Mouse (Mus musculus): ENCODE measurements around the gene Il1f5. TPM values are rescaled to one million over a fixed set of nuclear protein-coding genes. Genes with fewer than 3 reads are reported as not detected.

Il1f5 gene
- polyA plus RNA-seq (2011; ENCODE audit: insufficient read depth, insufficient read length, low read depth, missing spikeins): not detected in 2 replicates

DNA sequence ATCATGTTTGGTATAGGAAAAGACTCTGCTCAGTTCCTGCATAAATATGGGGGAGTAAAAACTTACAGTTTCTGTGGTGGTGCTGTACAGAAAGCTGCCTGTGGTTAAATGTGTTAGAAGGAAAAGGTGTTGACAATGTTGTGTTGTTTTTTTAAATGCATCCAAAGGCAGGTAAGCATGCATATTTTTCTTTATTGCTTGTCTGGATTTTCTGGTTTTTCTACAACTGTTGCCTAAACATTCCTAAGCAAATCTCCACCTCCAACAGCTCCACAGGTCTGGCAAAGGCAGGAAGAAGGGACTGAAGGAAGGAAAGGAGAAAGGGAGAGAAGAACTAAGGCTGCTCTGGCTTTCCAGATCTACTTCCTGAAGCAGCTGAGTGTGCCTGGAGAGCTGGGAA lies at the start of gene Il1f5:
Gene Il1f5, plus strand, starts transcription at position 301 of the 400 bp plus-strand sequence.
- H3K27me3 ChIP-seq (ENCODE audit: control insufficient read depth, insufficient read depth, low read length, poor library complexity, severe bottlenecking): no peaks in the 10 kb centered on the region

DNA sequence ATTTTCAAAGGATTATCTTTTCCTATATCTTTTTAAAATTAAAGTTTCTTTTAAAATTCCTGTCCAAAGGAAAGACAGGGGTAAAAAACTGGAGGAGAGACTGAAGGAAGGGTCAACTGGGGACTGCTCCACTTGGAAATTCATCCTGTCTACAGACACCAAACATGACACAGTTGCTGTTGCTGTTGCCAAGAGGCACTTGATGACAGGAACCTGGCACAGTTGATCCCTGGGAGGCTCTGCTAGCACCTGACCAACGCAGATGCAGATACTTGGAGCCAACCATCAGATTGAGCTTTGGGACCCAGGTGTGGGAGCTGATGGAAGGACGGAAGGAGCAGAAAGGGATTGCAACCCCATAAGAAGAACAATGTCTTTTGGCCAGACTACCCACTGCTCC lies 49.6 kb upstream of the Il1f5 start:
- Histone ChIP-seq H3K9ac (ENCODE audit: low read depth, poor library complexity, severe bottlenecking) (no peak overlapping the region), H3K9me3 (replicated peaks; ENCODE audit: control insufficient read depth, insufficient read depth, low read length, poor library complexity, severe bottlenecking) (no peaks in the 10 kb centered on the region), H3K4me3 (ENCODE audit: low read depth, low read length) (no peak overlapping the region), H3K4me1 (ENCODE audit: control insufficient read depth, insufficient read depth, low read length) (no peaks in the 10 kb centered on the region), H3K27me3 (ENCODE audit: control insufficient read depth, insufficient read depth, low read length, poor library complexity, severe bottlenecking) (no peaks in the 10 kb centered on the region), H3K27ac (ENCODE audit: insufficient read depth, low read length) (no peak overlapping the region), H3K36me3 (ENCODE audit: control insufficient read depth, insufficient read depth, low read length, poor library complexity, severe bottlenecking) (no peaks in the 10 kb centered on the region)
- TF ChIP-seq POLR2A (IDR thresholded peaks at IDR 0.05; ENCODE audit: insufficient read depth, low read length) (no peak), EP300 (IDR thresholded peaks at IDR 0.05; ENCODE audit: insufficient read depth, low read depth, low read length) (no peak), CTCF (IDR thresholded peaks at IDR 0.05; ENCODE audit: low read depth, low read length) (no peak)

More for the DNA sequence above, at the start of gene Il1f5:
- Histone ChIP-seq H3K4me1 (ENCODE audit: control insufficient read depth, insufficient read depth, low read length) (no peaks in the 10 kb centered on the region), H3K27ac (ENCODE audit: insufficient read depth, low read length) (no peak within 1 kb of the TSS), H3K36me3 (ENCODE audit: control insufficient read depth, insufficient read depth, low read length, poor library complexity, severe bottlenecking) (no peaks in the 10 kb centered on the region), H3K4me3 (ENCODE audit: low read depth, low read length) (no peak within 1 kb of the TSS), H3K9me3 (replicated peaks; ENCODE audit: control insufficient read depth, insufficient read depth, low read length, poor library complexity, severe bottlenecking) (no peaks in the 10 kb centered on the region), H3K9ac (ENCODE audit: low read depth, poor library complexity, severe bottlenecking) (no peak within 1 kb of the TSS)
- no peak for TF ChIP-seq EP300 (IDR thresholded peaks at IDR 0.05; ENCODE audit: insufficient read depth, low read depth, low read length)
- no peak for TF ChIP-seq POLR2A (IDR thresholded peaks at IDR 0.05; ENCODE audit: insufficient read depth, low read length)
- no peak for TF ChIP-seq CTCF (IDR thresholded peaks at IDR 0.05; ENCODE audit: low read depth, low read length)

DNA sequence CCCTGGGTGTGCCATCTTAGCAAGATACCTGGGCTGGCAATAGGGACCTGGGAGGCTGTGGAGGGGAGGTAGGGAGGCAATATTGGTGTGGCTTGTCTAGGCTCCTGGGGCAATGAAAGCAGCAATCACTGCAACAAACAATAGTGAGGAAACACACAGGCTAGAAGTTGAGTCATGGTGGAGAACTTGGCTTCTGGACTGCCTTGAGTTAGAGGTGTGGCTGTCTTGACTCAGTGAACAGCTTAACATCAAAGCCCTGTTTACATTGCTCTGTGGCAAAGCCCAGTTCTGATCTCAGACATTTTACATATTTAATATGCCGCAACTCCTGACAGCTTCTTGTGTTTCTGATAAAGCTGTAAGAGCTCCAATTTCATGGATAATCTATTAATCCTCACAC lies 9.3 kb upstream of the Il1f5 start:
- H3K9ac ChIP-seq (ENCODE audit: low read depth, poor library complexity, severe bottlenecking): no peak overlapping the region
- no peak for TF ChIP-seq CTCF (IDR thresholded peaks at IDR 0.05; ENCODE audit: low read depth, low read length)
- TF ChIP-seq POLR2A (IDR thresholded peaks at IDR 0.05; ENCODE audit: insufficient read depth, low read length): no peak
- no peak for TF ChIP-seq EP300 (IDR thresholded peaks at IDR 0.05; ENCODE audit: insufficient read depth, low read depth, low read length)
- H3K27ac ChIP-seq (ENCODE audit: insufficient read depth, low read length): no peak overlapping the region
- no peaks in the 10 kb centered on the region for H3K9me3 ChIP-seq (replicated peaks; ENCODE audit: control insufficient read depth, insufficient read depth, low read length, poor library complexity, severe bottlenecking)
- no peaks in the 10 kb centered on the region for H3K4me1 ChIP-seq (ENCODE audit: control insufficient read depth, insufficient read depth, low read length)
- no peaks in the 10 kb centered on the region for H3K27me3 ChIP-seq (ENCODE audit: control insufficient read depth, insufficient read depth, low read length, poor library complexity, severe bottlenecking)
- H3K4me3 ChIP-seq (ENCODE audit: low read depth, low read length): no peak overlapping the region
- no peaks in the 10 kb centered on the region for H3K36me3 ChIP-seq (ENCODE audit: control insufficient read depth, insufficient read depth, low read length, poor library complexity, severe bottlenecking)

DNA sequence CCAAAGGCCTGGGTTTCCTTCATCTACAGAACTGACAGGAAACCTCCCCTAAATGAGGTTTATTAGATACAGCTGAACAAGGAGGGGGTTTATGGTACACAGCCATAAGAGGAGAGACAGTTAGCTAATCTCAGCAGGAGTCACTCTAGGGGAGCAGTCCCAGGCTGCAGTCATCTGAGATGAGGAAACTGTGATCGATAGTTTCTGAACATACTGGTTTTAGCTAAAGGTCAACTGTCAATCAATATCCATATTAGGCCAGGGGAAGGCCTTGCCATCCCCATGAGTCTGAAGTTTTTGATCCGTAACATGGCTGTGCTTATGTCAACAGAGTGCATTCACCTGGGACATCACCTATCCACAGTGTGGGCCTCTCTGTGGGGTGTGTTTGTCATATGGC lies 3.1 kb upstream of the Il1f5 start:
- no peak for TF ChIP-seq POLR2A (IDR thresholded peaks at IDR 0.05; ENCODE audit: insufficient read depth, low read length)
- TF ChIP-seq EP300 (IDR thresholded peaks at IDR 0.05; ENCODE audit: insufficient read depth, low read depth, low read length): no peak
- no peak for TF ChIP-seq CTCF (IDR thresholded peaks at IDR 0.05; ENCODE audit: low read depth, low read length)
- H3K4me3 ChIP-seq (ENCODE audit: low read depth, low read length): no peak overlapping the region
- no peaks in the 10 kb centered on the region for H3K36me3 ChIP-seq (ENCODE audit: control insufficient read depth, insufficient read depth, low read length, poor library complexity, severe bottlenecking)
- H3K27me3 ChIP-seq (ENCODE audit: control insufficient read depth, insufficient read depth, low read length, poor library complexity, severe bottlenecking): no peaks in the 10 kb centered on the region
- no peaks in the 10 kb centered on the region for H3K4me1 ChIP-seq (ENCODE audit: control insufficient read depth, insufficient read depth, low read length)
- H3K9me3 ChIP-seq (replicated peaks; ENCODE audit: control insufficient read depth, insufficient read depth, low read length, poor library complexity, severe bottlenecking): no peaks in the 10 kb centered on the region
- H3K9ac ChIP-seq (ENCODE audit: low read depth, poor library complexity, severe bottlenecking): no peak overlapping the region
- H3K27ac ChIP-seq (ENCODE audit: insufficient read depth, low read length): no peak overlapping the region

GRCm38 (mm10) chr2:24275146-24275545 lies 1.6 kb upstream of the Il1f5 start:
- Histone ChIP-seq H3K27ac (ENCODE audit: insufficient read depth, low read length) (no peak overlapping the region), H3K4me3 (ENCODE audit: low read depth, low read length) (no peak overlapping the region), H3K27me3 (ENCODE audit: control insufficient read depth, insufficient read depth, low read length, poor library complexity, severe bottlenecking) (no peaks in the 10 kb centered on the region), H3K4me1 (ENCODE audit: control insufficient read depth, insufficient read depth, low read length) (no peaks in the 10 kb centered on the region), H3K9ac (ENCODE audit: low read depth, poor library complexity, severe bottlenecking) (no peak overlapping the region), H3K36me3 (ENCODE audit: control insufficient read depth, insufficient read depth, low read length, poor library complexity, severe bottlenecking) (no peaks in the 10 kb centered on the region), H3K9me3 (replicated peaks; ENCODE audit: control insufficient read depth, insufficient read depth, low read length, poor library complexity, severe bottlenecking) (no peaks in the 10 kb centered on the region)
- no peak for TF ChIP-seq EP300 (IDR thresholded peaks at IDR 0.05; ENCODE audit: insufficient read depth, low read depth, low read length)
- no peak for TF ChIP-seq CTCF (IDR thresholded peaks at IDR 0.05; ENCODE audit: low read depth, low read length)
- TF ChIP-seq POLR2A (IDR thresholded peaks at IDR 0.05; ENCODE audit: insufficient read depth, low read length): no peak

- Histone ChIP-seq H3K27me3 (ENCODE audit: control insufficient read depth, insufficient read depth, low read length, poor library complexity, severe bottlenecking) (no peaks in the 10 kb centered on the region), H3K36me3 (ENCODE audit: control insufficient read depth, insufficient read depth, low read length, poor library complexity, severe bottlenecking) (no peaks in the 10 kb centered on the region), H3K9ac (ENCODE audit: low read depth, poor library complexity, severe bottlenecking) (no peak within 1 kb of the TSS), H3K9me3 (replicated peaks; ENCODE audit: control insufficient read depth, insufficient read depth, low read length, poor library complexity, severe bottlenecking) (no peaks in the 10 kb centered on the region), H3K27ac (ENCODE audit: insufficient read depth, low read length) (no peak within 1 kb of the TSS), H3K4me1 (ENCODE audit: control insufficient read depth, insufficient read depth, low read length) (no peaks in the 10 kb centered on the region), H3K4me3 (ENCODE audit: low read depth, low read length) (no peak within 1 kb of the TSS)
- no peak for TF ChIP-seq POLR2A (IDR thresholded peaks at IDR 0.05; ENCODE audit: insufficient read depth, low read length)
- no peak for TF ChIP-seq EP300 (IDR thresholded peaks at IDR 0.05; ENCODE audit: insufficient read depth, low read depth, low read length)
- TF ChIP-seq CTCF (IDR thresholded peaks at IDR 0.05; ENCODE audit: low read depth, low read length): no peak
Measured at GRCm38 (mm10) chr2:24290896-24291295, 14.1 kb downstream of the Il1f5 start, which contains the start of gene Il1f10. Il1f10 (plus strand) TSS chr2:24291196.

Data from ES-Bruce4 (cell line).